Mouse (Mus musculus): ENCODE data around the gene Nckap5.

Nckap5 gene

DNA sequence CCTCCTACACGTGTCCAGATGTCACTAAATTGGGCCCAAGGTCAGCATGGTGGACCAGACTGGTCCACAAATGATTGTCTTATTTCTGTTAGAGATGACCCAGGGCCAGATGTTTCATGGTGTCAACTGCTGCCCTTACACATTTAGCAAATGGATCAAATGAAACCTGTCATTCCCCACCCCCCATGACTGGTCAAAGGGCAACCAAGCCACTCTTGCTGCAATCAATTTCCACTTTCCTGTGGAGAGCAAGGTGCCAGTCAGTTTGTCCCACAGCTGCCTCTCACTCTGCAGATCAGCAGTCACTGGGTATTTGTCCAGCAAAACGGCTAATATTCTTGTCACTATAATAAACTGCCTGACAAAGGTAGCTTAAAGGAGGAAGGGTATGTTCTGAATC lies 463.9 kb downstream of the Nckap5 start:
- in situ Hi-C loops (cut with MboI, MseI), result no loop called here

DNA sequence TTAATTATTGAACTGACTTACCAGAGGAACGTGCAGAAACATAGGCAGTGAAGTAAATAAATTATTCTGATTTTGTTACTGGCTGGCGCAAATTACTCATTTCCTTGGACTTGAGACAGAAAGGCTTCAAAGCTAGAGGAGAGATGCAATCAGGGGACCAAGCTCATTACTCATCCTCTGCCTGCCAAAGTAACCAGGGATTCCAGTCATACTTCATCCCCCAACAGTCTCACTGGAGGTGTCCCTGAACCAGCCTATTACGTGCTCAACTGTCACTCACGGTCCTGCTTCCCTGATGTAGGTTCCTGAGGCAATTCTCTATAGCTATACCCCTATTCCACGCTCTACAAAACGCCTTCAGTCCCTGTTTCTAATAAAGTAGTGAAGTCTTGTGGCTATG lies 466.0 kb downstream of the Nckap5 start:
- in situ Hi-C loops (cut with MboI, MseI), result no loop called here

DNA sequence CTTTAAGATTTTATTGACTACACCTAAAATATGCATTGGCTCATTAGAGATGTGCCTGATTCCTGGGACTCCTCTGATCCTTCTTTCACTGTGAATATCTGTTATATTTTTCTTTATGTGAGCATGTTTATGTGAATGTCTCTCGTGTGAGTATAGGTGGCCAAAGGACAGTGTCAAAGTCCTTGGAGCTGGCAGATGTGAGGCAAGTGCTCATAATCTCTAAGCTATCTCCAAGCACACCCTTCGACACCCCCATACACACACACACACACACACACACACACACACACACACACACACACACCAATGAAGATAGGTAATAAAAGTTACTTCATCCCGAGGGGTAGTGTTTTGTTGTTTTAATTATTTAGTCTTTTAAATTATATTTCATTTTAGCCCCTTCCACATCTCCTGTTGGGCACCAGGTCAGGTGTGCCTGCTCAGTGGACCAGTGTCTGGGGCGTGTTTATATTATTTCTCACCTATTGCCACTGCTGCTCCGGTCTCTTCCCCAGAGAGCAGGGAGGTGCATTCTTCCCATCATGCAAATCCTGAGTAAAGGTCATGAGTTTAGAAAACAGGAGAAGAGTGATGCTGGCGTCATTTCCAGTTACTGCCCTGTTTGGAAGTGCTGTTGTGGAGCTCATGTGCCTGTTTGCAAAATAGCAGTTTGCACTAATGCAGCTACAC lies 469.9 kb downstream of the Nckap5 start:
- in situ Hi-C loops (cut with MboI, MseI), result no loop called here

DNA sequence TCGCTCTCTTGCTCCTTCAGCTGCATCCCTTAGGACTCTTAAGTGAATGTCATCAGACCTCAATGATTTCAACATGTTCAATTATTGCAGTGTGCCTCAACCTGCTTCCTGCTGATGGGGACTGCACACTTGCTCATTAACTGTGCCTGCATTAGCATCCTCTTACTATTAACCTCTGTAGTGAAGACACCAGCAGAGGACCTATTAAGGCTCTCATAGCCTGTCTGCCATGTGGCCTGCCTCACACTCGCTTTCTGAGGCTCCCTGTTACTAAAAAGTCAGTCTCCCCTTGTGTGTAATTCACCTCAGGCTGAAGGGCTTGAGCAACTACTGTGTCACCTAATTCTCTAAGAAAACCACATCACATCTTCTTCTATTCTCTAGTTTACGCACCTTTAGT lies 470.5 kb downstream of the Nckap5 start:
- in situ Hi-C loops (cut with MboI, MseI), result no loop called here

DNA sequence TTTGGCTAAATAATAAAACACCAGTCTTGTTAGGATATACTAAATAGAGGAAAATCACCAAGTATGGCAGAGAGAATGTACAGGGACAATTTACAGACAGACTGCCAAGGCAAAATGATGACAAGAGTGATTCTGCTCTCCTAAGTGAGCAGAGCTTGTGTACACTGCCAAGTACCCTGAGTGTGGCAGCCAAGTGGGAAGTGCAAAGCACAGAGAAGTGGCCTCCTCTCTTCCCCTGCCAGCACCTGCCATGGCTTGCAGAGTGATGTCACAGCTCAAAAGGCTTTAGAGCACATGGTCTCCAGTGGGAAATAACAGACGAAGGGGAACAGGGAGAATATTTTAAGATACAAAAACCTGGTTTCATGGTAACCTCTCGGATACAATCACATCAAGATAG lies 488.8 kb downstream of the Nckap5 start:
- in situ Hi-C loops (cut with MboI, MseI), result loop anchor here (10.0 kb wide), 1 partner anchor 1137 kb away; no protein-coding TSS in a partner anchor

DNA sequence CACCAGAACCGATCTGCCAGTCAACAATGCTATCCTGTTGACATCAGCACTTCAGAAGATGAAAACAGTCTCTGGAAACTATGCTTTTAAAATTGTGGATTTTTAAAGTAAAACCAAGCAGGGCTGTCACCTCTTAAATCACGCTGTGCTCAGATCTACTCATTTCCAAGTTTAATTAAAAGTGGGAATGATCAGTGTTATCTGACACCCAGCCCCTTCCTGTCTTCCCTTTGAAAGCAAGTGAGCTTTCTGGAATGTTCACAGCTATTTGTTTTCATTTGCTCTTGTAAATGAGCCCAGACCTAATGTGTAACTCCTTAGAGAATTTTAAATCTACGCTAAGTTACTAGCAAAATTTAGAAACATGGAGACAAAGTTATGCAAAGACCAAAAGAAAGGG lies 491.3 kb downstream of the Nckap5 start:
- in situ Hi-C loops (cut with MboI, MseI), result no loop called here

DNA sequence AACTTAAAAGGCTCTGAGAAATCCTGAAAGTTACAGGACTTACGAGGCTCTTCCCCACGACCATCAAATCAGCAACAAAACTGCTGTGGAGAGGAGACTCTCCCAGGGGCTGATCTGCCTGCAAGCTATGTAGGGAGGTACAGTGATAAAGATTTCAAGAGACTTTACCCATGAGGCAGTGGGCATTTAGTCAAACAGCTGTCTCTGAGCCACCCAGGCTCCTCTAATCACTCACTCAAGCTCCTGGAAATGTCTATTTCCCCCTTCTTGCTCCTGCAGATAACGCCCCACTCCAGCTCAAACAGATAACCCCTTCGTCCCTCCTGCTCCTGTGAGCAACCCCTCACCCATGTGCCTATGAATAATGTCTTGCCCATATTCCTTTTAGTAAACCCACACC lies 496.4 kb downstream of the Nckap5 start:
- in situ Hi-C loops (cut with MboI, MseI), result no loop called here

DNA sequence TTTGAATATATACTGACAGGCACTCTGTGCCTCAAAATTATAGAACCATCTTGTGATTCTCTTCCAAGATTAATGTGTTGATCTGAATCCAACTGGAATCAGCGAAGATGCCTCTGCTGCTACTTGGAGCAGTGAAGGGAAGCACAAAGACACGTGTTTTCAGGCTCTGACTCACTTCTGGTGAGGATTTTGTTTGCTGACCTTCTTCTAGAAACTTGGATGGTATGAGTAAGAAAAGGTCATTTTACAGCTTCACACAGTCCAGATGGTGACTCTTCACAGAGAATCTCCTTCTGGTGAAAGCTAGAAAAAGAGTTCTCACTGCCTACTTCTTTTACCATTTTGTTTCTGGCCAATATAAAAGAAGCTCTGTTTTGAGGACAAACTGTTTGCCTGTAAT lies 498.6 kb downstream of the Nckap5 start:
- in situ Hi-C loops (cut with MboI, MseI), result no loop called here

DNA sequence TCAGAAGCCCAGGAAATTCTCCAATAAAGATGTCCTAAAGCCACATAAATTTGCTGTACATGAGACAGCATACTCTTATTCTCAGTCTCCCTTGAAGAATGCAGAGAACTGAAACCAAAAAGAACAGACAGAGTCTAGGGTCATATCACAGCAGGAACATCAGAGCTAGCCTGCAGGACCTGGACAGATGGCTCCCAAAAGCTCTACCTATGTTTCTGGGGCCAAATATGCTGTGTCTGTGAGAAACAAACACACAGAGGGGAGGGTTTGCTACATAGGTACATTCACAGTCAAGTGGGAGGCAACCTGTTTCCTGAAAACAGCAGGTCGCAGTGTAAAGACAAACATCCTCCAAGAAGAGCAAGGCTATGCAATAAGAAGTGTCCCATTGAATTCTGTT lies 509.9 kb downstream of the Nckap5 start:
- in situ Hi-C loops (cut with MboI, MseI), result no loop called here

DNA sequence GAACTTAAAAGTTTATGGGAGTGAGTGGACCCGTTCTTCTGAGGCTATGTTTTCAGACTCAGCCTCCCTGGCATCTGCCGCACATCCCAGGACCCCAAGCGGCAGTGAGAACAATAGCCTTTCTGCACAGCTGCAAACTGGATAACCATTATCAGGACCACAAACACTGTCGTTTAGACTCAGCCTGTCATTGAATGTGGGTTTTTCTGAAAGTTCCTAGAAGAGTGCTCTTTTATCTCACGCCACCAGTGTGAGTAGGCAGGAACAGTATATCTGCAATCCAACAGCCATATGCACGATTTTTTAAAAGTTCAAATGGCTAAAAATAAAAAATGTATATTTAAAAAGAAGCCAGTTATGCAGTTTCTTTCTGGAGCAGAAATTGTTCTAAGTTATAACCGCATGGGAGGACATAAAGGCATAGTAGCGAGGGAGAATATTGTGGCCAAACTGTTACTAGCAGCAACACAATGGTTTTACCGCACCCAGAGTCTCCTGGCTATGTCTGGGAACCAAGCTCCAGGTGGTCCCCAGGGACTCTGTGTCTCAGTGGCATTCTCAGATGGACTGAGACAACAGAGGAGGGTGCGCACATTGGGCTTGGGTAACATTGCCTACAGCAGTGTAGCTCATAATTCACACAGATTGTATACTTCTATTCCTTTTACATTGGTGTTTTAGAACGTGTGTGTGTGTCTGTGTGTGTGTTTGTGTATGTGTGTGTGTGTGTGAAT lies 512.6 kb downstream of the Nckap5 start:
- in situ Hi-C loops (cut with MboI, MseI), result no loop called here

DNA sequence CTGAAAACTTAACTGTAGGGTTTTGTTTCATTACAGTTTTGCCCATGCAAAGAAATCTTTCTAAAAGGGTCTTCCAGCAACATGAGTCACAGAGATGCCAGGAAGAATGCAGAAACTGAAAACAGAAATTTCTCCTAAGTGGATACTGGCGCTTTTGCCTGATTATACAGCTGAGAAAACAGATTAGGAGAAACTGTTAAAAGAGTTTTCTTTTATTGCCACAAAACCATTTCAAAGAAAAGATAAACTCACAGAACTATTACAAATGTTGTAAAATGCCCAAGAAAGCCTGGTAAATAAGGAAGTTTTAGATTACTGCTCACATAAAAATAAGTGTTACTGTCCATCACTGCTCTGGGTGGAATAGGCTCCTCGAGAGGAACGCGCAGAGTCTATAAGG lies 513.3 kb downstream of the Nckap5 start:
- in situ Hi-C loops (cut with MboI, MseI), result no loop called here

DNA sequence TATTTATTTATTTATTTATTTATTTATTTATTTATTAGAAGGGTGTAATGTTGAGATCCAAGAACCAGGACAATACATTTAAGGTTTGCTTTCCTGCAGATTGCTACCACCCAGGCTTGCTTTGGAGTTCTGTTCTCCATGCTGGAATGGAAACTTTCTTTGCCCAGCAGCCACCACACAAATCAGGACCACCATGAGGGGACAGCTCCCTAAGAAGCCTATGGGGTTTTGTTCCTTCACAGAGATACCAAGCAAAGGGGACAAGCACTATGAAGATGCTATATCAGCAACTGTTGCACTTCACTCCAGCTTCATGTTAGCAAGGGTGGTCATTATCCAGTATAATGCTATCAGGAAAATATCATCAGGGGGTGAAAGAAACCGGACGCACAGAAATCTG lies 513.7 kb downstream of the Nckap5 start:
- in situ Hi-C loops (cut with MboI, MseI), result no loop called here

DNA sequence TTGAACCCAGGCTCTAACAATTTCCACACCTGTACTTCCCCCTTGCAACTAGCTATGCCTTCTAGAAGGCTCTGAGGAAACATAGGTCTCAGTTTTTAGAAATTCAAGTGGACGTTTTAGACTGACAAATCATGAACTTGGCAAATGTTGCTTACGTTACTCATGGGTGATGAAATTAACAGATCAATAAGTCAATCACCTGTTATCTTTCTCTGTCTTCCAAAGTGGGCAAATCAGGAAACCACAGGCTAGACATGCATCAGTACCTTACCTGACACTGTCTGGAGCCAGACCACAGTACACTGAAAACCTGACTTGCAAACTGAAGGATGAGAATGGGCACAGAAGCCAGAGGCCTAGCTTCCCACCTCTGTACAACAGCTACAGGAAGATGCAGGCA lies 529.5 kb downstream of the Nckap5 start:
- in situ Hi-C loops (cut with MboI, MseI), result no loop called here

DNA sequence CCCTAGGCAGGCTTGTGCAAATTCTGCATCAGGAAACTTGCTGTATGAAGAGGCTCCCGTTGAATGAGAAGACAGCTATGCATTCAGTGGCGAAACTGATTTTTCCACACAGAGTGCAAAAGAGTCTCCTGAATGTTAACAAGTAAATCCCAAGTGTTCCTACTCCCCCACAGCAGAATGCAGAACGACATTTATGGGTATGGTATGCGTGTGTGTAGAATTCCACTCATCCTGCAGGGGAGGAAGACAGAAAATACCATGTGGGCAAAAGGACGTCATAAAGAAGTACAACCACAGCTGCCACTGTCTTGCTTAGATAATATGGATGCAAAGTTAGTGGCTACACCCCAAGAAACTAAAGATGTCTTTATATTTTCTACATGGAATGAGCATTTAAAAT lies 565.7 kb downstream of the Nckap5 start:
- in situ Hi-C loops (cut with MboI, MseI), result no loop called here

DNA sequence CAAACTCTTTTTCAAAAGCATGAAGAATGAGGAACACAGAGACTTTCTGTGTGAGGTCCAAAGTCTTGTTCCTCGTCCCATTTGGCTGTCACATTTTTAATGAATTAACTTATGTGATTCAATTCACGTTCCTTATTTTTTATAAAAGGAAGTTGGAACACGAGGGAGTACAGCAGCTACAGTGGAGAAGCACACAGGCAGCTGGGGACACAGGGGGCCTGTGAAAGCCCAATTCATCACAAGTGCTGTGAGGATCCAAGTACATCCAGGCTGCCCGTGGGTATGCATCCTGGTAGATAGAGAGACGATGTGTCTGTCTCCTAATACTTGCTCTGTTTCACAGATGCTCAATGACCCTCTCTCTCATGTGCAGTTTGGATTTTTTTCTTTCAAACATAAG lies 576.2 kb downstream of the Nckap5 start:
- in situ Hi-C loops (cut with MboI, MseI), result no loop called here

DNA sequence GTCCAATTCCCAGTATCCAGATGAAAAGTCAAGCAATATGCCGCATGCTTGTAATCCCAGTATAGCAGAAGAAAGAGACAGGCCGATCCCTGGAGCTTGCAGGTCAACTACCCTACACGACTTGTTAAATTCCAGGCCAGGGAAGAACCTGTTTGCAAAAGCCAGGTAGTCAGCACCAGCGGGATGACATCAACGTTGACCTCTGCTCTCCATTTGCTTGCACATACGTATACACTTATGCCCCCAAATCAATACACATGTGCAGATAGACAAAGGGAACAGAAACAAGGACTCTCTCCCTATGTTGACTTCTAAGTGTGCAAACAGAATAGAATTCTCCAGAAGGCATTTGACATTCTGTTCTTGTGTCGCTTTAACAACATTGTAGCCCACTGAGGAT lies 576.7 kb downstream of the Nckap5 start:
- in situ Hi-C loops (cut with MboI, MseI), result no loop called here

DNA sequence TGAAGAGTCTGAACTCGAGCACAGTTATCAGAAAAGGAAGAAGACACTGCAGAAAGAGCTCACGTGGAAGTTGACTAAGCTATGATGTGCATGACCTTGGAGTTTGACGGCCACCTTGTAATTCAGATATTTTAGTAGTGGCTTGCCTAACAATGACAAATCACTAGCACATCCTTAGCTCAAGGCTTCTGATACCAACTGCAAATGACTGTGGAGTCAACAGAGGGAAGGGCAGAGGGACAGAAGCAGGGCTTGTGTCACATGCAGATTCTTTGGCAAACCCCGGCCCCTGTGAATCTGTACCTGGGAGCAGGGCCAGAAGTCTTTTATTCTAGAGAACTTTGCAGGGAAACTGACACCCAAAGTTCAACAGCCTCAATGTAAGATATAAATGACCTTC lies 597.4 kb downstream of the Nckap5 start:
- in situ Hi-C loops (cut with MboI, MseI), result no loop called here

DNA sequence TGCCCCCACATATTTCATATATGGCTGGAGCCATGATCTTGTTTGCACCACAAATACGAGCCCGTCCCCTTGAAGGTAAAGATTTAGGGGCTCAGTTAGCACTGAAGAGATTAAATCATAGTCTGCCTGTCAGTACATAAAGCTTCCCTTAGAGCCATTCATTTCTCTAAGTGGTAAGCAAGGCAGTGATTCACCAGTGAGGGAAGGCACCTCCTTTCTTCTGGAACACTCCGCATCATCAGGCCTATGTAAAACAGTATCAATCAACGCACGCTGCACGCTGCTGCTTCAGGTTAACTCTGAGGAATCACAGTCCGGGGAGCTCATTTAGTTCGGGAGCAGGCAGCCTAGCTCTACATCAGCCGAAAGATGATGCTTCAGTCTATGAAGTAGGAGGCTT lies 599.4 kb downstream of the Nckap5 start:
- in situ Hi-C loops (cut with MboI, MseI), result no loop called here

DNA sequence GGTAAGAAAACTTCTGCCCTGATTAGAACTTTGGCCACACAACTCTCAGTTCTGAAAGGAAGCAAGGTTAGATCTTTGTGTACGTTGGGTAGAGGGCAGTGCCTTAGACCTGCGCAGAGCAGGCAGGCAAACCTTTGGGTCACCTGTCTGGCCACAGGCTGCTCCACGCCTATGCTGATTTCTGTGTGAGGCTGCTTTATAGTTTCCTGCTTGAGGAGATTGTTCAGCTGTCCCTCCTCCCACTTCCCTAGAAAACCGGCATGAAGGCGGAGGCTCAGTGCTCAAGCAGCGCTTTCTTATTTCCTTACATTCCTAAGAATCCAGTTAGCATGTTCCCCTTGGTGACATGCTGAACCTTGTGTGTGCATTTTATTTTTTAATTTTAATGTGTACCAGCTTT lies 620.4 kb downstream of the Nckap5 start:
- in situ Hi-C loops (cut with MboI, MseI), result no loop called here

DNA sequence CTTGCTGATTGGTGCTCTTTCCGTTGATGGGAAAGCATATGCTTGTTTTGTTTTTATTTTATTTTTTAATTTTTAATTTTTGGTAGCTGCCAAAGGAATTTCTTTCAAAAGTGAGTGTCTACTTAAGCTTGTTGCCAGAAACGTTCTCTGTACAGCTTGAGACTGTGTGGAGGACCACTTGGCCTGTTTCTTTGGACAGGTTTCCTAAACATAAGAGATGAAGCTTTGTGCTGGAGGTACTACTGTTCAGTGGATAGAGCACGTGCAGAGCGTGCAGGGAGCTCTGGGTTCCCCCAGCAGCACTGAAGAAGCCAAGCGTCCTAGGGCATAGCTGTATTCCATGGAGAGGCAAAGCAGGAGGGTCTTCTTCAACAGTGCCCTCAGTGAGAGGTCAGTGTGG lies 620.9 kb downstream of the Nckap5 start:
- in situ Hi-C loops (cut with MboI, MseI), result no loop called here

DNA sequence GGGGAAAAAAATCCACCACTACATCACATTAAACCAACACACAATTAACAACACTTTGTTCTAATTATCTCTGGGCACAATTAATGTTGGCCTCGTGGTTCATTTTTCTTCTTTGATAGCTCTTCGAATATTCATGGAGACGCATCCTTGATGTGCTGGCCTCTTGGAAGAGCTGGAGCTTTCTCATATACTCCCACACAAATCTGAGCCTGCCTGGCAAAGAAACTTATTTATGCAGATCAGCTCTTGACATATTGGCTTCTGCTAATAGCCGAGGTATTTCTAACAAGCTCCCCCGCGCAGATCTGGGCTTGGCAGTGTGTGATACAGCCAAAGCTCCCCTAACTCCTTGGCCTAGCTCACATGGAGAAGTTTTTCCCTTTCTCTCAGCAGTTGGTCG lies 621.5 kb downstream of the Nckap5 start:
- in situ Hi-C loops (cut with MboI, MseI), result no loop called here

DNA sequence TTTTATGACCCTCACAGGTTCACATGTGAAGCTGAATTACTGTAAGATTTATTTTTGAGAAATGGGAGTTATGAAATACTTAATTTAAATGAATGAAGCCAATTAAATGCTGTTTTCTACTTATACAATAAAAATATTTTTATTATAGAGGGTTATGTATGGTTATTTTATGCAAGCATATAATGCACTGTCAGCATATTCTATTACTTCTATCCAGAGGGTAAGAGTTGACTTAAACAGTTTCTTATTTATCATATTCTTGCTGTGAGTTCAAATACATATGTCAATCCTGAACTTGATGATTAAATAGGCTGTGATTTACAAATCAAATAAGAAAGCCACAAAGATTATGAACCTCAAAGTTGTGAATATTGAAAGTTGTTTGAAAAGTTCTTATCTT lies 633.7 kb downstream of the Nckap5 start:
- in situ Hi-C loops (cut with MboI, MseI), result no loop called here

DNA sequence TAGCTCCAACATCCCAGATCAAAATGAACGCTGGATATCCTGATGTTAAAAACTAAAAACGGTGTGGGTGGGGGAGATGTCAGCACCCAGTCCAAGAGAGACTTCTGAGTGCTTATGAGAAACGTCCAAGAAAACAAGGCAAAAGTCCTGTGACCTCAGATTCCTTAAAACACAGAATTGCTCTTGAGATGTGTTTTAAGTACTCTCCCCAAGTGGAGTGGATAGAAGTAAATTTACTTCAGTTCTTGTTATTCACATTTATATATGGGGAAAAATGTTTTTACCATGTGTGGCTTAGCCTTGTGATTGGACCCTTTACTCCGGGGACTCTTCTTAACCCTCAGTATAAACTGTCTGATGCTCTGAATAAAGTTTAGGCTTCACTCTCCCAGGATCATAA lies 640.2 kb downstream of the Nckap5 start:
- in situ Hi-C loops (cut with MboI, MseI), result no loop called here

DNA sequence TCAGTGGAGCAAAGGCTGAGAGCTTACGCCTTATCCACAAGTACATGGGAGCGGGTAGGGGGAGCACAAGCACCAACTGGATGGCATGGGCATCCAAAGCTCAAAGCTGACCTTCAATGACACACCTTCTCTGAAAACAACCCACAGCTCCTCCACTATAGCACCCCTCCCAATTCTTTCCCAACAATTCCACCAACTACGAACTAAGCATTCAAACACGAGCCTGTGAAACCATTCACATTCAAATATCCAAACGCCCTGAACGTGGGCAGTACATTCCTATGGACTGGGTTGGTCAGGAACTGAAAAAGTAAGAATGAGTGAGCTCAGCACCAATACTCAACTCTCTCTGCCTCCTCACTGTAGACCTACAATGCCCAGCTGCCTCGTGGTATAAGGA lies 646.8 kb downstream of the Nckap5 start:
- in situ Hi-C loops (cut with MboI, MseI), result no loop called here
